Mouse (Mus musculus) thymus, adult 2 months (tissue): ENCODE data around the gene Fggy. TPM values are rescaled to one million over a fixed set of nuclear protein-coding genes. Genes with fewer than 3 reads are reported as not detected.
A peak's percentile ranks its signal among the peaks of the same experiment; 100 is the strongest.

Experiments
- DNase-seq: peaks from one replicate; pipeline ENCODE4 v3.0.0; 2021
- H3K27ac ChIP-seq: fragments of 200-500 bp; 2 replicates; pipeline ENCODE4 v1.5.1; 2012; ENCODE audit warnings: low read length, control low read depth; ENCODE audit not compliant: control insufficient read depth, insufficient read depth
- H3K27me3 ChIP-seq: fragments of 200-500 bp; 2 replicates; pipeline ENCODE4 v1.6.1; 2012; ENCODE audit warnings: mild to moderate bottlenecking, low read length, moderate library complexity, mixed read lengths; ENCODE audit not compliant: control insufficient read depth, insufficient read depth
- H3K36me3 ChIP-seq: fragments of 200-500 bp; 2 replicates; pipeline ENCODE4 v1.6.1; 2012; ENCODE audit warnings: mild to moderate bottlenecking, low read length, moderate library complexity; ENCODE audit not compliant: control insufficient read depth, insufficient read depth
- H3K4me1 ChIP-seq: fragments of 200-500 bp; replicated peaks from 2 replicates; pipeline ENCODE4 v1.6.1; 2012; ENCODE audit warnings: low read length; ENCODE audit not compliant: control insufficient read depth, insufficient read depth
- H3K4me3 ChIP-seq: fragments of 200-500 bp; 2 replicates; pipeline ENCODE4 v1.5.1; 2012; ENCODE audit warnings: mild to moderate bottlenecking, low read length, control low read depth, moderate library complexity; ENCODE audit not compliant: control insufficient read depth, insufficient read depth
- CTCF ChIP-seq: fragments of 200-500 bp; IDR thresholded peaks from 2 replicates; pipeline ENCODE4 v1.5.1; 2012; ENCODE audit warnings: mild to moderate bottlenecking, control low read depth, low read length, moderate library complexity, borderline replicate concordance; ENCODE audit not compliant: control insufficient read depth, poor library complexity, insufficient read depth; ENCODE audit errors: extremely low read depth
- POLR2A ChIP-seq: fragments of 200-500 bp; IDR thresholded peaks from 2 replicates; pipeline ENCODE4 v1.6.1; 2012; ENCODE audit warnings: mild to moderate bottlenecking, low read length, control low read depth, moderate library complexity; ENCODE audit not compliant: control insufficient read depth, poor library complexity, insufficient read depth; ENCODE audit errors: extremely low read depth
- WGBS: fragments of 180-500 bp; shearing (Covaris S2); methylation state at CpG from one replicate; pipeline ENCODE4 v1.1.7; 2018; 5-methylcytosine and 5-hydroxymethylcytosine counted together
- polyA plus RNA-seq: library from polyadenylated mRNA; depleted of rRNA; stranded (reverse); fragments of >200 nt; gene quantifications from 2 replicates; pipeline ENCODE4 v1.2.3, GENCODE M21; 2012

The Fggy gene
- polyA plus RNA-seq, 1 experiment, result 4.4 TPM

GRCm38 (mm10) chr4:95533946-95534345 is 23.4 kb upstream of the Fggy start:
- 92% methylated on average over 3 of the region's 3 CpGs for WGBS

GRCm38 (mm10) chr4:95541382-95542038 is 15.8 kb upstream of the Fggy start:
- WGBS, result 96% methylated on average over 3 of the region's 3 CpGs
- Histone ChIP-seq H3K27me3 (no peaks in the 10 kb centered on the region), H3K4me1 (no peaks in the 10 kb centered on the region), H3K27ac (no peak overlapping the region), H3K4me3 (no peak overlapping the region), H3K36me3 (no peaks in the 10 kb centered on the region)
- TF ChIP-seq CTCF (no peak), POLR2A (no peak)
- DNase-seq, result no peak

More at GRCm38 (mm10) chr4:95533946-95534345, 23.4 kb upstream of the Fggy start:
- DNase-seq, result no peak
- no peaks in the 10 kb centered on the region for H3K36me3 ChIP-seq
- no peak for TF ChIP-seq POLR2A
- TF ChIP-seq CTCF, result no peak
- H3K27ac ChIP-seq, result no peak overlapping the region
- H3K4me1 ChIP-seq, result no peaks in the 10 kb centered on the region
- no peaks in the 10 kb centered on the region for H3K27me3 ChIP-seq
- H3K4me3 ChIP-seq, result no peak overlapping the region

GRCm38 (mm10) chr4:95542039-95542790 is 15.1 kb upstream of the Fggy start:
- TF ChIP-seq POLR2A (no peak), CTCF (no peak)
- no peaks in the 10 kb centered on the region for H3K36me3 ChIP-seq
- H3K27me3 ChIP-seq, result no peaks in the 10 kb centered on the region
- WGBS, result 98% methylated on average over 4 of the region's 4 CpGs
- no peaks in the 10 kb centered on the region for H3K4me1 ChIP-seq
- no peak for DNase-seq
- no peak overlapping the region for H3K27ac ChIP-seq
- H3K4me3 ChIP-seq, result no peak overlapping the region

- H3K27me3 ChIP-seq, result no peaks in the 10 kb centered on the region
- H3K27ac ChIP-seq, result no peak overlapping the region
- no peak for TF ChIP-seq POLR2A
- no peak for TF ChIP-seq CTCF
- no peak for DNase-seq
- no peaks in the 10 kb centered on the region for H3K4me1 ChIP-seq
- no peaks in the 10 kb centered on the region for H3K36me3 ChIP-seq
- 86% methylated on average over 4 of the region's 4 CpGs for WGBS
- no peak overlapping the region for H3K4me3 ChIP-seq
Measured at GRCm38 (mm10) chr4:95543529-95543928, 13.8 kb upstream of the Fggy start.

- WGBS, result 34% methylated on average over 16 of the region's 16 CpGs
- Histone ChIP-seq H3K4me1 (peaks cover 3% of the 10 kb centered on the region), H3K27me3 (no peaks in the 10 kb centered on the region), H3K36me3 (no peaks in the 10 kb centered on the region), H3K27ac (no peak overlapping the region), H3K4me3 (peak overlapping the region; percentile 9; the same call in 1 of the 2 replicates)
- DNase-seq, result no peak
- TF ChIP-seq CTCF (no peak), POLR2A (no peak)
Measured at GRCm38 (mm10) chr4:95556663-95557332, 509 bp upstream of the Fggy start.

GRCm38 (mm10) chr4:95558271-95558888 is 1.1 kb downstream of the Fggy start:
- TF ChIP-seq POLR2A (no peak), CTCF (no peak)
- Histone ChIP-seq H3K27ac (no peak overlapping the region), H3K36me3 (no peaks in the 10 kb centered on the region), H3K4me1 (peaks cover 3% of the 10 kb centered on the region), H3K4me3 (no peak overlapping the region), H3K27me3 (no peaks in the 10 kb centered on the region)
- no peak for DNase-seq
- WGBS, result 92% methylated on average over 4 of the region's 4 CpGs
